Mouse (Mus musculus): ENCODE data around the gene Ivns1abp. TPM values are rescaled to one million over a fixed set of nuclear protein-coding genes. Genes with fewer than 3 reads are reported as not detected.
"Not testable (repeated sequence)": the region's sequence is repeated elsewhere in the genome, so short reads cannot be mapped to it uniquely, and the experiment has no call there.

The Ivns1abp gene
- polyA plus RNA-seq, 1 experiment from 2014 or later = 540 TPM

DNA sequence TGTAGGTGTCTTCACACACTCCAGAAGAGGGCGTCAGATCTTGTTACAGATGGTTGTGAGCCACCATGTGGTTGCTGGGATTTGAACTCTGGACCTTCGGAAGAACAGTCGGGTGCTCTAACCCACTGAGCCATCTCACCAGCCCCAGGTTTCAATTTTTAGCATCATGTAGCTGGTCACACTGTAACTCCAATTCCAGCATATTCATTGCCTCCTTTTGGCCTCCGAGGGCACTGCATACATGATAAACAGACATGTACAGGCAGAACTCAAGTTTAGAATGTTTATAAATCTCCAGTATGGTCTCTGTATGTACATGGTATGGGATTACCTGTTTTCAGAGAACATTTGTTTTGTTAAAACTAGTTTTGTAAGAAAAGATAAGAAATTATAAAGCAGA lies 4.0 kb downstream of the Ivns1abp start:
- H3K27ac ChIP-seq (ENCODE audit: low read length) = not testable (repeated sequence)
- 78% methylated on average over 4 of the region's 4 CpGs for WGBS

DNA sequence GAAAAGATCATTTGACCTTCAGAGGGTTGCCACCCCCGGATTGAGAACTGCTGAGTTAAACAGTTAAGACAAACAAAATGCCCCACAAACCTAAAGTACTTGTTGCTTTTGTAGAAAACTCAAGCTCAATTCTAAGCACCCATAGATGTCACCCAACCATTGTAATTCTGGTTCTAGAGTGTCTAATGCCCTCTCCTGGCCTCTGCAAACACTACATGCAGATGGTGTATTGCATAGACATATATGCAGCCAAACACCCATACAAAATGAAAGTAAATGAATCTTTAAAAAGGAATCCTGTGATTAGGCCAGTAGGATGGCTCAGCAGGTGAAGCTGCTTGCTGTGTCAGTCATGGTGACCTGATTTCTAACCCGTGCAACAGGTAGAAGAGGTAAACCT lies 8.6 kb downstream of the Ivns1abp start:
- ATAC-seq (ENCODE audit: low FRiP score, low TSS enrichment) = 0 out of 2 replicates have a peak, but pooled peaks have one; percentile 40
- WGBS = 90% methylated on average over 2 of the region's 2 CpGs

More for the DNA sequence above, 4.0 kb downstream of the Ivns1abp start:
- Histone ChIP-seq H3K4me1 (ENCODE audit: insufficient read depth, low read length) (peaks cover 13% of the 10 kb centered on the region), H3K4me2 (replicated peaks; ENCODE audit: low read depth, low read length) (peak overlapping the region; percentile 40), H3K4me3 (ENCODE audit: low read length) (peak overlapping the region; percentile 32), H3K36me3 (ENCODE audit: insufficient read depth, low read length) (peaks cover 24% of the 10 kb centered on the region), H3K9ac (replicated peaks; ENCODE audit: low read length) (peak overlapping the region; percentile 51; the same call in 1 of the 2 replicates)
- not testable (repeated sequence) for H3K9me3 ChIP-seq (ENCODE audit: low read length); ATAC-seq (ENCODE audit: low FRiP score, low TSS enrichment); H3K27me3 ChIP-seq (ENCODE audit: insufficient read depth, low read length)

DNA sequence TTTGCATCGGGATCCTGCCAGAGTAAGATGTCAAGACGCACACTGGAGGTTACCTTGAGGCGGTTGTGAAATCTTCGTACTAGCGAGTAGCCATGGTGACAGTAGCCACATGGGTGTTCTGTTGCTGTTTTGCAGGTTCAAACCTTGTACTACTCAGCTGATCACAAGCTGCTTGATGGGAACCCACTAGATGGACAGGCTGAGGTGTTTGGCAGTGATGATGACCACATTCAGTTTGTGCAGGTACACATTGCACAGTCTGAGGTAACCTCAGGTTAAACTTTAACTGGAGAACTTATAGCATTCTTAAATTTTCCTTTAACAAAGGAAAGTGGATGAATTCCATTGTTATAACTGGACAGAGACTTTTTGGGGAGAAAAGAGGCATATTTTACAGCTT lies 11.7 kb downstream of the Ivns1abp start:
- H3K9me3 ChIP-seq (ENCODE audit: low read length) = no peaks in the 10 kb centered on the region
- H3K36me3 ChIP-seq (ENCODE audit: insufficient read depth, low read length) = peaks cover 80% of the 10 kb centered on the region
- H3K27ac ChIP-seq (ENCODE audit: low read length) = no peak overlapping the region
- no peaks in the 10 kb centered on the region for H3K27me3 ChIP-seq (ENCODE audit: insufficient read depth, low read length)
- WGBS = 87% methylated on average over 5 of the region's 5 CpGs
- no peaks in the 10 kb centered on the region for H3K4me1 ChIP-seq (ENCODE audit: insufficient read depth, low read length)
- no peak for ATAC-seq (ENCODE audit: low FRiP score, low TSS enrichment)
- H3K9ac ChIP-seq (replicated peaks; ENCODE audit: low read length) = no peak overlapping the region
- H3K4me2 ChIP-seq (replicated peaks; ENCODE audit: low read depth, low read length) = no peak overlapping the region
- no peak overlapping the region for H3K4me3 ChIP-seq (ENCODE audit: low read length)

More for the DNA sequence above, 8.6 kb downstream of the Ivns1abp start:
- H3K9ac ChIP-seq (replicated peaks; ENCODE audit: low read length) = no peak overlapping the region
- peaks cover 55% of the 10 kb centered on the region for H3K36me3 ChIP-seq (ENCODE audit: insufficient read depth, low read length)
- no peak overlapping the region for H3K27ac ChIP-seq (ENCODE audit: low read length)
- H3K4me2 ChIP-seq (replicated peaks; ENCODE audit: low read depth, low read length) = no peak overlapping the region
- no peaks in the 10 kb centered on the region for H3K9me3 ChIP-seq (ENCODE audit: low read length)
- H3K4me3 ChIP-seq (ENCODE audit: low read length) = no peak overlapping the region
- peaks cover 4% of the 10 kb centered on the region; the same call in 1 of the 2 replicates for H3K4me1 ChIP-seq (ENCODE audit: insufficient read depth, low read length)
- no peaks in the 10 kb centered on the region for H3K27me3 ChIP-seq (ENCODE audit: insufficient read depth, low read length)

DNA sequence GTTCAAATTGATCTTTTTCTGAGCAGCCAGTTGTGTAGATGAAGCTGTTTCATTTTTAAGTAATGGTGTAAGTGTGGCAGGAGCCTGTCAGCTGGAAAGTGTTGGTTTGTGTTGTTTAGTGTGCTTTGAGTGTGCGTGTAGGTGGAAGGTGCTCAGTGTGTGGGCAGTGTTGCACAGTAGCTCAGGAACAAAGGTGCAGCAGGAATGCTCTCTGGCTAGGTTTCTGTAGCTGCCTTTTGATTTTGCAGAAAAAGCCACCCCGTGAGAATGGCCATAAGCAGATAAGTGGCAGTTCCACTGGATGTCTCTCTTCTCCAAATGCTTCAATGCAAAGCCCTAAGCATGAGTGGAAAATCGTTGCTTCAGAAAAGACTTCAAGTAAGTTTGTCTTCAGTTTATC lies 15.1 kb downstream of the Ivns1abp start:
- Histone ChIP-seq H3K9me3 (ENCODE audit: low read length) (no peaks in the 10 kb centered on the region), H3K27me3 (ENCODE audit: insufficient read depth, low read length) (no peaks in the 10 kb centered on the region), H3K36me3 (ENCODE audit: insufficient read depth, low read length) (peaks cover 70% of the 10 kb centered on the region), H3K4me1 (ENCODE audit: insufficient read depth, low read length) (no peaks in the 10 kb centered on the region), H3K4me2 (replicated peaks; ENCODE audit: low read depth, low read length) (no peak overlapping the region), H3K9ac (replicated peaks; ENCODE audit: low read length) (no peak overlapping the region), H3K27ac (ENCODE audit: low read length) (no peak overlapping the region), H3K4me3 (ENCODE audit: low read length) (no peak overlapping the region)
- WGBS = 91% methylated on average over 3 of the region's 3 CpGs
- ATAC-seq (ENCODE audit: low FRiP score, low TSS enrichment) = no peak

DNA sequence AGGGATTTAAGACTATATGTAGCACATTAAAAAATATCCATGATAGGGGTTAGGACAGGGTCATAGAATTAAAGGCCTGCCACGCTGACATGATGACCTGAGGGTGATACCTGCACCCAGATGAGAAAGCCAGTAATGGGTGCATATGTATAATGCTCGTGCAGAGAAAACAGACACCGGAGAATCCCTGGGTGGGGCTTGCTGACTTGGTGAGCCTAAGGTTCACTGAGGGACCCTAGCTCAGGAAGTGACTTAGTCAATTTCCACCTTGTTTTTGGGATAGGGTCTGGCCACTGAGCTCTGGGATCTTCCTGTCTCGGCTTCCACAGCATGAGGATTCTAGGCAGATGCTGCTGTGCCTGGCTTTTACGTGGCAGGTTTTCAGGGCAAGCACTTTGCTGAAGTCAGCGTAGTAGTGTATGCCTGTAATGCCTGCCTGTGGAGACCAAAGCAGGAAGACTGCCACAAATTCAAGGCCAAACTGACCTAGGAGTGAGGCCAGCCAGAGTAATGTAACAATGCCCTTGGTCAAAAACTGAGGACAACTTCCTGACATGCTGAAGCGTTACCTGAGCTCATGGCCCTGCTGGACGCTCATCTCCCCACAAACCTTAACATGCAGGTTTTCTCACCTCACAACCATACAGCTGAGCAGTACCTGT lies 22.8 kb downstream of the Ivns1abp start:
- Histone ChIP-seq H3K4me2 (replicated peaks; ENCODE audit: low read depth, low read length) (no peak overlapping the region), H3K27ac (ENCODE audit: low read length) (peak overlapping the region; percentile 20; the same call in 1 of the 2 replicates), H3K27me3 (ENCODE audit: insufficient read depth, low read length) (no peaks in the 10 kb centered on the region), H3K9me3 (ENCODE audit: low read length) (no peaks in the 10 kb centered on the region), H3K4me1 (ENCODE audit: insufficient read depth, low read length) (no peaks in the 10 kb centered on the region), H3K4me3 (ENCODE audit: low read length) (no peak overlapping the region), H3K36me3 (ENCODE audit: insufficient read depth, low read length) (peaks cover 45% of the 10 kb centered on the region), H3K9ac (replicated peaks; ENCODE audit: low read length) (no peak overlapping the region)
- 87% methylated on average over 8 of the region's 8 CpGs for WGBS
- 0 out of 2 replicates have a peak, but pooled peaks have one; percentile 4 for ATAC-seq (ENCODE audit: low FRiP score, low TSS enrichment)

DNA sequence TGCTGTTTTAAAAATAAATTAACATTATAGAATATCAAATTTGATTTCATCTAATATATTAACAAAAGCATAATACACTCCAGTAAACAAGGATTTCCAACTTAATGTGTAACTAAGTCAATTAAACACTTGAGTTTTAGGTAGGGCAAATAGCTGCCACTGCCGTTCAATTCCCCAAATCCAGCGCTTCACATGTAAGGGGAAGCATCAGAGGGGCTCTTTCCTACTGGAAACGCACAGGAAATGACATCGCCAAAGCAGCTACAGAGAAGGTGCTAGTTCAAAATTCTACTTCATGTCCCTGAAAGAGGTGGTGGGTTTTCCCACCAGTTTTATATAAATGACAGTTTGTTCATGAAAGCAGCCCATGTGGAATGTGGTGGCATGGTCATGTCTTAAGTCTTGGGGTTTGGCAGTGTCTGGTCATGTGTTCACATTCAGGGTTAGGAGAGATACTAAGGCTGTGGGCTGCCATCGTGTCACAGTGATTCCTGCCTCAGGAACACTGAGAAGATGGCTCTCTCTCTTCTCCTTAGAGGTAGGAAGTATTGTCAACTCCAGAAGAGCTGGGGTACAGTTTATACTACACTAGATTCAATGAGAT lies 23.5 kb downstream of the Ivns1abp start:
- no peak for ATAC-seq (ENCODE audit: low FRiP score, low TSS enrichment)
- H3K9ac ChIP-seq (replicated peaks; ENCODE audit: low read length) = no peak overlapping the region

DNA sequence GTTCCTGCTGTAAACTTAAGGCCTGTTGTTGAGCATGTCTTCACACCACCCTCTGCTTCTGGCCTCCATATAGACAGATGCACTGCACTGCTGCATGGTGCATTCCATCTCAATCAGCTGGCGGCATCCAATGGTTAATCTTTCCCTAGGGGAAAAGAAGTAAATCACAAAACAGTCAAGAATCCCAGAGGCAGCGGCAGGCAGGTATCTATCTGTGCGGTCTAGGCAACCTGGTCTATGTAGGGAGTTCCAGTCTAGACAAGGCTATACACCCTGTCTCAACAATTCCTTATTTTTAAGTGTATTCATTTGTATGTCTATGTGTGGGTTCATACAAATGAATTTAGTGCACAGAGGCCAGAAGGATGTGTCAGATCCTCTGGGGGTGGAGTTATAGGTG lies 24.2 kb downstream of the Ivns1abp start:
- no peak overlapping the region for H3K4me2 ChIP-seq (replicated peaks; ENCODE audit: low read depth, low read length)
- H3K4me1 ChIP-seq (ENCODE audit: insufficient read depth, low read length) = no peaks in the 10 kb centered on the region
- no peaks in the 10 kb centered on the region for H3K27me3 ChIP-seq (ENCODE audit: insufficient read depth, low read length)
- no peak overlapping the region for H3K27ac ChIP-seq (ENCODE audit: low read length)
- WGBS = 83% methylated on average over 3 of the region's 3 CpGs
- H3K9ac ChIP-seq (replicated peaks; ENCODE audit: low read length) = no peak overlapping the region
- H3K36me3 ChIP-seq (ENCODE audit: insufficient read depth, low read length) = peaks cover 38% of the 10 kb centered on the region
- no peak overlapping the region for H3K4me3 ChIP-seq (ENCODE audit: low read length)
- H3K9me3 ChIP-seq (ENCODE audit: low read length) = no peaks in the 10 kb centered on the region
- no peak for ATAC-seq (ENCODE audit: low FRiP score, low TSS enrichment)

More for the DNA sequence above, 23.5 kb downstream of the Ivns1abp start:
- Histone ChIP-seq H3K27ac (ENCODE audit: low read length) (no peak overlapping the region), H3K9me3 (ENCODE audit: low read length) (no peaks in the 10 kb centered on the region), H3K4me1 (ENCODE audit: insufficient read depth, low read length) (no peaks in the 10 kb centered on the region), H3K36me3 (ENCODE audit: insufficient read depth, low read length) (peaks cover 44% of the 10 kb centered on the region), H3K4me2 (replicated peaks; ENCODE audit: low read depth, low read length) (no peak overlapping the region), H3K27me3 (ENCODE audit: insufficient read depth, low read length) (no peaks in the 10 kb centered on the region), H3K4me3 (ENCODE audit: low read length) (no peak overlapping the region)
- WGBS = 84% methylated on average over 5 of the region's 5 CpGs

DNA sequence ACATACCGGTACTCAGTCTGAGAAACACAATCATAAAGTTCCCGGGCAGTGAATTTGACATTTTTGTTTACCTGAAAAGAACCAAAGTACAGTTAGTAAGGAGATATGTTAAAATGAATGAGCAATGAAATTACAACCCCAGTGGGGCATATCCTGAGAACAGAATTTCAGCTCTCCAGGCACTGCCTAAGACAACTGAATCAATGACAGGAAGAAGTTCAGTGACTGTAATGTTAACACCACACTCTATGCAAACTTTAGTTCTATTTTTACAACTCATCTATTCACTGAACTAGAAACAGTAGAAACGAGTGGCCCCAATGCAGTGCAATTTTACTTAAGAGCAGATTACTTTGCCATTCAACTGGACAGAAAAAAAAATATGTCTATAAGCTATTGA lies 26.3 kb downstream of the Ivns1abp start:
- Histone ChIP-seq H3K4me2 (replicated peaks; ENCODE audit: low read depth, low read length) (no peak overlapping the region), H3K36me3 (ENCODE audit: insufficient read depth, low read length) (peaks cover 29% of the 10 kb centered on the region), H3K9me3 (ENCODE audit: low read length) (no peaks in the 10 kb centered on the region), H3K4me3 (ENCODE audit: low read length) (no peak overlapping the region), H3K9ac (replicated peaks; ENCODE audit: low read length) (no peak overlapping the region), H3K27ac (ENCODE audit: low read length) (no peak overlapping the region), H3K4me1 (ENCODE audit: insufficient read depth, low read length) (no peaks in the 10 kb centered on the region), H3K27me3 (ENCODE audit: insufficient read depth, low read length) (no peaks in the 10 kb centered on the region)
- ATAC-seq (ENCODE audit: low FRiP score, low TSS enrichment) = no peak
- 79% methylated on average over 3 of the region's 3 CpGs for WGBS

DNA sequence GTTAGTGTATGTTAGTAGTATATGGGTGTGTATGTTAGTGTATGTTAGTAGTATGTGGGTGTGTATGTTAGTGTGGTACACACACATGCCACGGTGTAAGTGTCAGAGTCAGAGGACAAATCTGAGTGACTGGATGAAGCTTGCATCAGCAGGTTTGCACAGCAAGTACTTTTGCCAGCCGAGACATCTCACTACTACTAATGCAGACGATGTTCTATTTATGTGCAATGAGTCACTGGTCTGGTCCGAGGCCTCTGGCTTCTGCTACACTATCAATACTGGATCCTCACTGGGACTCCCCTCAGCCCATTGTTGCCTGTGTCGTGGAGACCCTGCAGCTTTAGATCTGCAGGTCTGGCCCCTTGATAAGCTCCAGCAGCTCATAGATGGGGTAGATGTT lies 27.3 kb downstream of the Ivns1abp start:
- 87% methylated on average over 5 of the region's 5 CpGs for WGBS
- no peak overlapping the region for H3K4me3 ChIP-seq (ENCODE audit: low read length)
- H3K4me1 ChIP-seq (ENCODE audit: insufficient read depth, low read length) = no peaks in the 10 kb centered on the region
- H3K36me3 ChIP-seq (ENCODE audit: insufficient read depth, low read length) = peaks cover 24% of the 10 kb centered on the region
- ATAC-seq (ENCODE audit: low FRiP score, low TSS enrichment) = no peak
- no peaks in the 10 kb centered on the region for H3K9me3 ChIP-seq (ENCODE audit: low read length)
- no peaks in the 10 kb centered on the region for H3K27me3 ChIP-seq (ENCODE audit: insufficient read depth, low read length)
- H3K27ac ChIP-seq (ENCODE audit: low read length) = no peak overlapping the region
- no peak overlapping the region for H3K9ac ChIP-seq (replicated peaks; ENCODE audit: low read length)
- no peak overlapping the region for H3K4me2 ChIP-seq (replicated peaks; ENCODE audit: low read depth, low read length)

DNA sequence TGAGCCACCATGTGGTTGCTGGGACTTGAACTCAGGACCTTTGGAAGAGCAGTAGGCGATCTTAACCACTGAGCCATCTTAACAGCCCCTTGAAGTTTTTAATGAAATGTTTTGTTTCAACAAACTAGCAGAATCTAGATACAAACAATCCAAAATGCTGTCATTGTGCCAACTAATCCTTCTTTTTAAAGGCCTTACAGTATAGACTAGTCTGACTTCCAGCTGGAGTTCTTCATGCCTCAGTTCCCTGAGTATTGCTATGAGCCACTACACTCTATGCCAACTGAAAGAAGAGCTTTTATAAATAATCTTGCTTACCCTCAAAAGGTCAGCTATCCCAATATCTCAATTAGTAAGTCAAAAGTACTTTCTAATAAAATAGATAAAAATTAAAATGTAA lies 28.5 kb downstream of the Ivns1abp start:
- Histone ChIP-seq H3K4me3 (ENCODE audit: low read length) (no peak overlapping the region), H3K9ac (replicated peaks; ENCODE audit: low read length) (no peak overlapping the region), H3K4me1 (ENCODE audit: insufficient read depth, low read length) (no peaks in the 10 kb centered on the region), H3K4me2 (replicated peaks; ENCODE audit: low read depth, low read length) (no peak overlapping the region), H3K36me3 (ENCODE audit: insufficient read depth, low read length) (peaks cover 27% of the 10 kb centered on the region), H3K27ac (ENCODE audit: low read length) (no peak overlapping the region), H3K9me3 (ENCODE audit: low read length) (no peaks in the 10 kb centered on the region), H3K27me3 (ENCODE audit: insufficient read depth, low read length) (no peaks in the 10 kb centered on the region)
- WGBS = 91% methylated on average over 1 of the region's 1 CpGs
- ATAC-seq (ENCODE audit: low FRiP score, low TSS enrichment) = no peak
